Mouse (Mus musculus) ES-CJ7 (cell line): Measurements from ENCODE around the gene Mindy4.

Experiments
- DNase-seq: peaks from one replicate; pipeline ENCODE4 v3.0.0; 2011; ENCODE audit warnings: low read depth, low spot score

Mindy4 gene

GRCm38 (mm10) chr6:55207786-55208185 is 4.6 kb downstream of the Mindy4 start:
- DNase-seq, result no peak

GRCm38 (mm10) chr6:55210423-55211365 is 7.5 kb downstream of the Mindy4 start:
- no peak for DNase-seq

GRCm38 (mm10) chr6:55214541-55214940 is 11.4 kb downstream of the Mindy4 start:
- DNase-seq, result no peak

GRCm38 (mm10) chr6:55218232-55218631 is 15.0 kb downstream of the Mindy4 start:
- no peak for DNase-seq

GRCm38 (mm10) chr6:55223986-55224385 is 20.8 kb downstream of the Mindy4 start:
- no peak for DNase-seq

- DNase-seq, result no peak
Measured at GRCm38 (mm10) chr6:55230048-55230447, 26.9 kb downstream of the Mindy4 start.

- no peak for DNase-seq
Measured at GRCm38 (mm10) chr6:55232101-55232500, 28.9 kb downstream of the Mindy4 start.

GRCm38 (mm10) chr6:55232524-55233264 is 29.5 kb downstream of the Mindy4 start:
- peak; percentile 48 for DNase-seq

- no peak for DNase-seq
Measured at GRCm38 (mm10) chr6:55233326-55233725, 30.1 kb downstream of the Mindy4 start.

GRCm38 (mm10) chr6:55234636-55235035 is 31.5 kb downstream of the Mindy4 start:
- no peak for DNase-seq

GRCm38 (mm10) chr6:55235733-55236132 is 32.5 kb downstream of the Mindy4 start:
- no peak for DNase-seq

GRCm38 (mm10) chr6:55239931-55240330 is 36.7 kb downstream of the Mindy4 start:
- no peak for DNase-seq

GRCm38 (mm10) chr6:55240591-55241260 is 37.5 kb downstream of the Mindy4 start:
- DNase-seq, result no peak

GRCm38 (mm10) chr6:55241479-55241878 is 38.3 kb downstream of the Mindy4 start:
- DNase-seq, result no peak

- DNase-seq, result no peak
Measured at GRCm38 (mm10) chr6:55245680-55246079, 42.5 kb downstream of the Mindy4 start.

GRCm38 (mm10) chr6:55246441-55246840 is 43.3 kb downstream of the Mindy4 start:
- no peak for DNase-seq

- no peak for DNase-seq
Measured at GRCm38 (mm10) chr6:55246911-55247438, 43.8 kb downstream of the Mindy4 start.

GRCm38 (mm10) chr6:55249263-55249662 is 46.1 kb downstream of the Mindy4 start:
- peak; percentile 24 for DNase-seq

- no peak for DNase-seq
Measured at GRCm38 (mm10) chr6:55250809-55251208, 47.6 kb downstream of the Mindy4 start.

- DNase-seq, result no peak
Measured at GRCm38 (mm10) chr6:55251596-55251995, 48.4 kb downstream of the Mindy4 start.

- DNase-seq, result no peak
Measured at GRCm38 (mm10) chr6:55252731-55253247, 49.6 kb downstream of the Mindy4 start.
